Mouse (Mus musculus) myocyte (in vitro differentiated cells): ENCODE results near the gene Mrps27.

Experiments used
- CEBPB ChIP-seq: IDR thresholded peaks from 2 replicates; pipeline ENCODE4 v1.6.1; 2011; ENCODE audit warnings: mild to moderate bottlenecking, moderate library complexity; ENCODE audit not compliant: poor library complexity, insufficient read depth, severe bottlenecking
- E2F4 ChIP-seq: IDR thresholded peaks from one replicate; pipeline ENCODE4 v1.6.1; 2011; ENCODE audit warnings: mild to moderate bottlenecking, control low read depth, moderate library complexity; ENCODE audit not compliant: insufficient read depth
- MAX ChIP-seq: IDR thresholded peaks from one replicate; pipeline ENCODE4 v1.6.1; 2011; ENCODE audit warnings: low read depth, mild to moderate bottlenecking, control low read depth
- MYOD1 ChIP-seq, 3 experiments: IDR thresholded peaks; one replicate each; pipeline ENCODE4 v1.6.1; 2011; ENCODE audit warnings: control low read depth in 2 of 3, low read depth in 2 of 3, mild to moderate bottlenecking in 2 of 3, moderate library complexity in 1 of 3; ENCODE audit not compliant: insufficient read length in 2 of 3, control insufficient read depth in 1 of 3
- MYOG ChIP-seq, 3 experiments: IDR thresholded peaks; one replicate each; pipeline ENCODE4 v1.6.1; 2011; ENCODE audit warnings: control low read depth in 2 of 3, low read depth in 2 of 3, mild to moderate bottlenecking in 2 of 3; ENCODE audit not compliant: insufficient read length in 2 of 3, control insufficient read depth in 1 of 3, insufficient read depth in 1 of 3
- POLR2A ChIP-seq: IDR thresholded peaks from one replicate; pipeline ENCODE4 v1.6.1; 2011; ENCODE audit warnings: low read depth, mild to moderate bottlenecking, control low read depth, moderate library complexity; ENCODE audit not compliant: insufficient read length
- POLR2AphosphoS2 ChIP-seq: IDR thresholded peaks from one replicate; pipeline ENCODE4 v1.6.1; 2011; ENCODE audit warnings: low read depth, control low read depth; ENCODE audit not compliant: insufficient read length
- REST ChIP-seq: IDR thresholded peaks from one replicate; pipeline ENCODE4 v1.6.1; 2011; ENCODE audit warnings: mild to moderate bottlenecking, control low read depth, moderate library complexity; ENCODE audit not compliant: insufficient read depth, insufficient read length
- TCF12 ChIP-seq: IDR thresholded peaks from one replicate; pipeline ENCODE4 v1.6.1; 2011; ENCODE audit warnings: mild to moderate bottlenecking, control low read depth; ENCODE audit not compliant: poor library complexity, insufficient read depth, severe bottlenecking
- TCF3 ChIP-seq: IDR thresholded peaks from one replicate; pipeline ENCODE4 v1.6.1; 2011; ENCODE audit warnings: low read depth, control low read depth; ENCODE audit not compliant: insufficient read length
- USF1 ChIP-seq: IDR thresholded peaks from one replicate; pipeline ENCODE4 v1.6.1; 2011; ENCODE audit warnings: low read depth, mild to moderate bottlenecking, control low read depth, moderate library complexity

DNA sequence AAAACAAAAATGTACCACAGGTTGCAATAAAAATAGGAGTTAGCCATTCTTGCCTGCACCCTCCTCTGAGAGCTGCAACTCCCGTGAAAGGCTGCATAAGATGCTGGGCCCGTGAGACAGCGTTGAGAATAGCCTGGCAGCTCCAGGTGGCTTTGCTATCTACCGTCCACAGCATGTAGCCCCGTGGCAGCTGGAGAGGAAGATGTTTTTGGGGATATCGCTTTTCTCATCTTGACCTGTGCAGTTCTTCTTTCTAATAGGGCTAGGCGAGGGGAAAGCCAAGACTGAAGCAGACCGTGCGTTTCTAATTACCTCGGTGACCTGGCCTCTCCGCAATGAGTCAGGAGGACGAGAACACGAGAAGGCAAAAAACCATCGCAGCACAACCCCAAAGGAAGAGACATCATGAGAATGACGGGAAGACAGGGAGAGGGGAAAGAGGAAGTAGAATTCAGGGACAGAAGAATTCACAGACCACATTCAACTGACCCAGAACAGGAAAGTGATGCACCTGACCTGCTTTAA, 29.9 kb upstream of the Mrps27 start:
- no peak for TF ChIP-seq MAX
- TF ChIP-seq POLR2A, result no peak
- TF ChIP-seq USF1, result no peak
- TF ChIP-seq TCF12, result no peak
- no peak for TF ChIP-seq MYOD1 (IDR thresholded peaks at IDR 0.05; ENCODE audit: control insufficient read depth in 1 of 3, insufficient read length in 2 of 3, low read depth in 2 of 3)
- TF ChIP-seq E2F4, result no peak
- TF ChIP-seq REST, result no peak
- TF ChIP-seq TCF3, result no peak
- no peak for TF ChIP-seq CEBPB
- no peak for TF ChIP-seq POLR2AphosphoS2
- no peak for TF ChIP-seq MYOG (IDR thresholded peaks at IDR 0.05; ENCODE audit: control insufficient read depth in 1 of 3, insufficient read depth in 1 of 3, insufficient read length in 2 of 3, low read depth in 2 of 3)
